Mouse (Mus musculus) CH12.LX (cell line): ENCODE results near the gene Sec22b. TPM values are rescaled to one million over a fixed set of nuclear protein-coding genes. Genes with fewer than 3 reads are reported as not detected.

ENCODE experiments used
- DNase-seq: peaks from one replicate; pipeline ENCODE4 v3.0.0-alpha.2; 2013; ENCODE audit errors: extremely low read depth
- H3K27ac ChIP-seq: 2 replicates; pipeline ENCODE4 v1.5.1; 2012; ENCODE audit warnings: low read depth, mild to moderate bottlenecking, control low read depth, moderate library complexity; ENCODE audit not compliant: insufficient read depth
- H3K27me3 ChIP-seq: replicated peaks from 2 replicates; pipeline ENCODE3; 2012; ENCODE audit warnings: inconsistent platforms
- H3K36me3 ChIP-seq, 2 experiments: replicated peaks in 1 of 2; 2 replicates each; pipeline versions ENCODE3 to v1.6.1; 2012; ENCODE audit warnings: inconsistent platforms in 1 of 2, low read length in 1 of 2, mild to moderate bottlenecking in 1 of 2, mixed read lengths in 1 of 2, moderate library complexity in 1 of 2; ENCODE audit not compliant: control insufficient read depth in 1 of 2, insufficient read depth in 1 of 2
- H3K4me1 ChIP-seq, 2 experiments: 2 replicates each; pipeline ENCODE4 v1.6.1; 2012; ENCODE audit warnings: inconsistent platforms in 1 of 2, moderate library complexity in 1 of 2; ENCODE audit not compliant: insufficient read depth in 2 of 2, control insufficient read depth in 1 of 2
- H3K4me2 ChIP-seq: 2 replicates; pipeline ENCODE4 v1.6.1; 2012; ENCODE audit warnings: low read depth, mild to moderate bottlenecking, control low read depth; ENCODE audit not compliant: poor library complexity, insufficient read depth, severe bottlenecking
- H3K4me3 ChIP-seq, 3 experiments: fragments of 150-350 bp in 1 of 3; sonication (generic) in 1 of 3; replicated peaks in 1 of 3; 2 replicates each; pipeline versions ENCODE3 to v1.5.1; 2011 to 2012; ENCODE audit warnings: low read depth in 2 of 3, low read length in 2 of 3, mild to moderate bottlenecking in 2 of 3, moderate library complexity in 2 of 3, control low read depth in 1 of 3, improper control_type of control experiment in 1 of 3, inconsistent platforms in 1 of 3, mixed read lengths in 1 of 3; ENCODE audit not compliant: poor library complexity in 1 of 3
- H3K79me2 ChIP-seq: replicated peaks from 2 replicates; pipeline ENCODE4 v1.6.1; 2012; ENCODE audit warnings: mild to moderate bottlenecking, moderate library complexity; ENCODE audit not compliant: control insufficient read depth, poor library complexity, insufficient read depth, severe bottlenecking; ENCODE audit errors: extremely low read depth
- H3K9ac ChIP-seq: 2 replicates; pipeline ENCODE4 v1.6.1; 2012; ENCODE audit warnings: low read depth, mild to moderate bottlenecking, control low read depth, moderate library complexity; ENCODE audit not compliant: insufficient read depth
- H3K9me3 ChIP-seq: replicated peaks from 2 replicates; pipeline ENCODE3; 2012; ENCODE audit warnings: low read length, inconsistent platforms, mixed read lengths
- BHLHE40 ChIP-seq: IDR thresholded peaks from 2 replicates; pipeline ENCODE4 v1.6.1; 2011; ENCODE audit warnings: mild to moderate bottlenecking, low read depth, low read length, improper control_type of control experiment
- CHD1 ChIP-seq: IDR thresholded peaks from 2 replicates; pipeline ENCODE4 v1.6.1; 2012; ENCODE audit warnings: low read depth, low read length, improper control_type of control experiment, inconsistent platforms
- CHD2 ChIP-seq: IDR thresholded peaks from 2 replicates; pipeline ENCODE4 v1.6.1; 2011; ENCODE audit warnings: low read length, improper control_type of control experiment
- EP300 ChIP-seq: IDR thresholded peaks from 2 replicates; pipeline ENCODE4 v1.6.1; 2011; ENCODE audit warnings: low read length, improper control_type of control experiment
- ETS1 ChIP-seq: conservative IDR thresholded peaks from 2 replicates; pipeline ENCODE4 v1.6.1; 2012; ENCODE audit warnings: low read depth, mild to moderate bottlenecking, inconsistent platforms, low read length, improper control_type of control experiment, moderate library complexity
- HCFC1 ChIP-seq: IDR thresholded peaks from 2 replicates; pipeline ENCODE4 v1.6.1; 2012; ENCODE audit warnings: low read depth, mild to moderate bottlenecking, inconsistent platforms, low read length, improper control_type of control experiment
- IRF4 ChIP-seq: IDR thresholded peaks from 2 replicates; pipeline ENCODE4 v1.6.1; 2014; ENCODE audit warnings: low read depth, mild to moderate bottlenecking, inconsistent platforms, low read length, improper control_type of control experiment
- JUN ChIP-seq: IDR thresholded peaks from 2 replicates; pipeline ENCODE4 v1.6.1; 2011; ENCODE audit warnings: low read depth, mild to moderate bottlenecking, low read length, improper control_type of control experiment, moderate library complexity; ENCODE audit not compliant: insufficient read depth
- JUND ChIP-seq: conservative IDR thresholded peaks from 2 replicates; pipeline ENCODE4 v1.6.1; 2011; ENCODE audit warnings: low read depth, low read length, improper control_type of control experiment
- KAT2A ChIP-seq: IDR thresholded peaks from 2 replicates; pipeline ENCODE4 v1.6.1; 2012; ENCODE audit warnings: low read length, improper control_type of control experiment, inconsistent platforms; ENCODE audit not compliant: insufficient replicate concordance
- MAFK ChIP-seq: IDR thresholded peaks from 2 replicates; pipeline ENCODE4 v1.6.1; 2011; ENCODE audit warnings: low read length, improper control_type of control experiment; ENCODE audit not compliant: insufficient replicate concordance
- MAX ChIP-seq: IDR thresholded peaks from 2 replicates; pipeline ENCODE4 v1.6.1; 2011; ENCODE audit warnings: low read length, improper control_type of control experiment
- MEF2A ChIP-seq: IDR thresholded peaks from 2 replicates; pipeline ENCODE4 v1.6.1; 2014; ENCODE audit warnings: low read depth, mild to moderate bottlenecking, inconsistent platforms, low read length, improper control_type of control experiment, borderline replicate concordance
- MYC ChIP-seq: IDR thresholded peaks from 2 replicates; pipeline ENCODE4 v1.6.1; 2011; ENCODE audit warnings: low read depth, mild to moderate bottlenecking, improper control_type of control experiment, low read length
- NRF1 ChIP-seq: IDR thresholded peaks from 2 replicates; pipeline ENCODE4 v1.6.1; 2014; ENCODE audit warnings: low read depth, mild to moderate bottlenecking, inconsistent platforms, low read length, improper control_type of control experiment, moderate library complexity
- PAX5 ChIP-seq: IDR thresholded peaks from 2 replicates; pipeline ENCODE4 v1.6.1; 2012; ENCODE audit warnings: low read length, inconsistent platforms, mixed read lengths
- SIN3A ChIP-seq: IDR thresholded peaks from 2 replicates; pipeline ENCODE4 v1.6.1; 2012; ENCODE audit warnings: low read length, improper control_type of control experiment, inconsistent platforms
- SMC3 ChIP-seq: IDR thresholded peaks from 2 replicates; pipeline ENCODE4 v1.6.1; 2011; ENCODE audit warnings: low read depth, low read length, improper control_type of control experiment
- TCF12 ChIP-seq: IDR thresholded peaks from 2 replicates; pipeline ENCODE4 v1.6.1; 2014; ENCODE audit warnings: low read depth, mild to moderate bottlenecking, inconsistent platforms, low read length, improper control_type of control experiment
- USF1 ChIP-seq: IDR thresholded peaks from 2 replicates; pipeline ENCODE4 v1.6.1; 2014; ENCODE audit warnings: low read depth, mild to moderate bottlenecking, inconsistent platforms, low read length, improper control_type of control experiment
- ZC3H11A ChIP-seq: IDR thresholded peaks from 2 replicates; pipeline ENCODE4 v1.6.1; 2012; ENCODE audit warnings: low read depth, mild to moderate bottlenecking, inconsistent platforms, low read length, improper control_type of control experiment
- ZMIZ1 ChIP-seq: IDR thresholded peaks from 2 replicates; pipeline ENCODE4 v1.6.1; 2012; ENCODE audit warnings: low read depth, mild to moderate bottlenecking, inconsistent platforms, low read length, improper control_type of control experiment
- dilution Hi-C: fragments of 300-500 bp; cut with MboI; formaldehyde crosslinking; loops from 2 replicates; pipeline ENCODE4 v1.14.3; 2020; ENCODE audit warnings: low sequenced_read_pairs; ENCODE audit not compliant: extremely low pct_unique_long_range_greater_than_20kb, extremely low pct_ligation_motif_present
- in situ Hi-C: fragments of 300-500 bp; cut with MboI; formaldehyde crosslinking; loops from 3 replicates; pipeline ENCODE4 v1.14.3; 2019; ENCODE audit warnings: low sequenced_read_pairs, low pct_ligation_motif_present, low pct_unique_long_range_greater_than_20kb, mixed read lengths
- polyA plus RNA-seq: library from polyadenylated mRNA; unstranded; fragments of >175 nt; gene quantifications from 2 replicates; pipeline ENCODE4 v1.2.1, GENCODE M21; 2012; ENCODE audit warnings: low read depth; ENCODE audit not compliant: insufficient read length
- total RNA-seq, 2 experiments: library from RNA; depleted of rRNA; stranded (reverse); fragments of 300-350 nt in 1 of 2; fragments of >200 nt in 1 of 2; gene quantifications; 2 replicates each; pipeline ENCODE4 v1.2.3; 2012 to 2014

Gene Sec22b
- total and polyA plus RNA-seq, 3 experiments: 42.6 to 82.8 (median 82.4) TPM

- peaks cover 12 to 69% of the 10 kb centered on the region in 2 experiments for H3K4me1 ChIP-seq
- no peaks in the 10 kb centered on the region for H3K36me3 ChIP-seq
- in situ Hi-C loops: loop anchor here (10.0 kb wide), 1 partner anchor 54 kb away; the partner anchor contains the start of gene Notch2
- TF ChIP-seq NRF1 (no peak), CHD1 (no peak), EP300 (no peak), BHLHE40 (peak; percentile 27; the same call in 1 of the 2 replicates), SMC3 (no peak), ZMIZ1 (no peak), PAX5 (no peak), CHD2 (no peak)
- TF ChIP-seq, all 38 proteins: peak for 1
- Histone ChIP-seq H3K27me3 (peaks cover 2% of the 10 kb centered on the region), H3K27ac (no peak overlapping the region), H3K9me3 (no peaks in the 10 kb centered on the region), H3K4me2 (no peak overlapping the region), H3K79me2 (no peaks in the 10 kb centered on the region), H3K4me3 (no peak overlapping the region), H3K9ac (no peak overlapping the region)
- no peak for DNase-seq
- dilution Hi-C loops: no loop called here
Observed at GRCm38 (mm10) chr3:97960783-97961594, 60.0 kb downstream of the Sec22b start.

DNA sequence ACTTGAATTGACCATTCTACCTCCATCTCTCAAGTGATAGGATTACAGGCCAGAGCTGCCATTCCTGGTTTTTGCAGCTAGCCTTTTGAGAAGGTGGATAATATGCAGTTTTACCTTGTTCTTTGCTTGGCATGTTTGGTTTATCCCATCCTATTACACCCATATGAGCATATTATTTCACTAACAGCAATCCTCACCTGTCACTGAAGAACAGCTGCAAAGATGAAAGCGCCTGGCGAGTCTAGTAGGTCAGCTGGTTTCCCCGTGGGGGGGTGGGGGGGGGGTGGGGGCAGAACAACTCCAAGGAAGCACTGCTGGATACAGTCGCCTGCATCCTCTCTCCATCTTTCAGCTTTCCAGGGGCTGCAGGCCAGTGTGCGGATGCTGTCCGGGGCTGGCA is 61.0 kb downstream of the Sec22b start:
- Histone ChIP-seq H3K79me2 (no peaks in the 10 kb centered on the region), H3K4me1 (peaks cover 12 to 60% of the 10 kb centered on the region in 2 experiments), H3K27ac (no peak overlapping the region), H3K4me2 (no peak overlapping the region), H3K27me3 (peaks cover 2% of the 10 kb centered on the region), H3K36me3 (no peaks in the 10 kb centered on the region), H3K9ac (no peak overlapping the region), H3K4me3 (no peak overlapping the region), H3K9me3 (peaks cover under 1% of the 10 kb centered on the region)
- no peak for DNase-seq
- TF ChIP-seq USF1: no peak
- in situ Hi-C loops (loop anchor here (10.0 kb wide), 1 partner anchor 53 kb away; the partner anchor contains the start of gene Notch2), dilution Hi-C loops (no loop called here)

GRCm38 (mm10) chr3:97964878-97965353 is 63.9 kb downstream of the Sec22b start:
- peak; percentile 64 for DNase-seq
- H3K79me2 ChIP-seq: no peaks in the 10 kb centered on the region
- no peak overlapping the region for H3K27ac ChIP-seq
- no peak overlapping the region for H3K9ac ChIP-seq
- H3K36me3 ChIP-seq: no peaks in the 10 kb centered on the region
- TF ChIP-seq MAX: peak; percentile 92
- TF ChIP-seq BHLHE40: peak; percentile 96
- TF ChIP-seq MEF2A: peak; percentile 50; the same call in 1 of the 2 replicates
- TF ChIP-seq SIN3A: no peak
- TF ChIP-seq PAX5: no peak
- no peak for TF ChIP-seq ZC3H11A
- peak; percentile 64 for TF ChIP-seq EP300
- 0 out of 2 replicates have a peak, but pooled peaks have one; percentile 27 for TF ChIP-seq TCF12
- TF ChIP-seq KAT2A: no peak
- TF ChIP-seq JUND: no peak
- peak; percentile 47; the same call in 1 of the 2 replicates for TF ChIP-seq MAFK
- TF ChIP-seq MYC: peak; percentile 90
- peak; percentile 42; the same call in 1 of the 2 replicates for TF ChIP-seq ETS1
- no peak for TF ChIP-seq JUN
- peak; percentile 87 for TF ChIP-seq IRF4
- no peak for TF ChIP-seq HCFC1
- dilution Hi-C loops: no loop called here
- peak overlapping the region; percentile 68 for H3K4me2 ChIP-seq
- H3K4me1 ChIP-seq: peaks cover 7 to 38% of the 10 kb centered on the region in 2 experiments; a peak in 3 of 4 replicates
- in situ Hi-C loops: loop anchor here (10.0 kb wide), 1 partner anchor 50 kb away; the partner anchor contains the start of gene Notch2
- H3K27me3 ChIP-seq: peaks cover 4% of the 10 kb centered on the region
- H3K9me3 ChIP-seq: peaks cover 6% of the 10 kb centered on the region
- no peak overlapping the region for H3K4me3 ChIP-seq
